Mouse (Mus musculus): ENCODE data around the gene Zbtb17. TPM values are rescaled to one million over a fixed set of nuclear protein-coding genes. Genes with fewer than 3 reads are reported as not detected.

Zbtb17 gene
- polyA plus RNA-seq, 1 experiment from 2014 or later: 34.8 TPM

DNA sequence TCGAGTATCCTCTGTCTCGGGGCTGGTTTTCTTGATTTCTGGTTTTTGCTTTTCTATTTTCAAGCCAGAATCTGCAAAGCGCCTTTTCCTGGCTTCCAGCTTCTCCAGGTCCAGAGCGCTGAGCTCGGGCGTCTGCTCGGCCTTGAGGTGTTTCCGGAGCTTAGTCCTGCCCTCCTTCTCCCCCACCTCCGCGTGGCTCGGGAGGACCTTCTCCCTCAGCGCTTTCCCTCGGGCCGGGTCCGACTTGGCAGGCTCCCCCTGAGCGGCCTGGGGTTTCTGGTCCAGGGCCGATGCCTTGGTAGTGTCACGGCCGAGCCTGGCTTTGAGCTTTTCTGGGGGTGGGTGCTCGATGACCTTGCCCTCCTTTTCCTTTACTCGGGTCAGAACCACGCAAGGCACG is 33.8 kb downstream of the Zbtb17 start:
- 87% methylated on average over 23 of the region's 23 CpGs for WGBS
- H3K9ac ChIP-seq (replicated peaks): no peak overlapping the region
- H3K4me2 ChIP-seq: no peak overlapping the region
- H3K9me3 ChIP-seq (replicated peaks): no peaks in the 10 kb centered on the region
- peaks cover 12% of the 10 kb centered on the region; the same call in 1 of the 2 replicates for H3K4me1 ChIP-seq
- H3K27ac ChIP-seq (replicated peaks): peak overlapping the region; percentile 76
- no peaks in the 10 kb centered on the region for H3K27me3 ChIP-seq (replicated peaks)
- H3K4me3 ChIP-seq (replicated peaks): no peak overlapping the region
- no peak for ATAC-seq (ENCODE audit: low FRiP score)
- peaks cover 96% of the 10 kb centered on the region for H3K36me3 ChIP-seq

DNA sequence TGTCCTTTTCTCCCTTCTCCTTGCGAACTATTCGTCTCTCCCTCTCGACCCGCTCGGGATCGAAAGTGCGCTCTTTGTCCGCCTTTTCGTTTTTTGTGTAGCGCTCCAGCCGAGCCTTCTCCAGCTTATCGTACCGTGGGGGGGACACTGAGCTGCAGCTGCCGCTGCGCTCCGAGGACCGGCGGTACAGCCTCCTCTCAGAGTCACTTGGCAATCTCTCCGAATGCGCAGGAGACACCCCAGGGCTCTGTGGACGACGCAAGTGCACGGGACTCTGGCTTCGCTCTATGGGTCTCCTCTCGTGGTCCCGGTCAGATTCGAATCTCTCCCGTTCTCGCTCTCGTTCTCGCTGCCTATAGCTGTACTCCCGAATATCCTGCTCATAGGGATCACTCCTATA is 34.3 kb downstream of the Zbtb17 start:
- peaks cover 96% of the 10 kb centered on the region for H3K36me3 ChIP-seq
- no peaks in the 10 kb centered on the region for H3K27me3 ChIP-seq (replicated peaks)
- no peak overlapping the region for H3K9ac ChIP-seq (replicated peaks)
- ATAC-seq (ENCODE audit: low FRiP score): no peak
- peak overlapping the region; percentile 76 for H3K27ac ChIP-seq (replicated peaks)
- no peak overlapping the region for H3K4me2 ChIP-seq
- WGBS: 93% methylated on average over 32 of the region's 32 CpGs
- peaks cover 12% of the 10 kb centered on the region; the same call in 1 of the 2 replicates for H3K4me1 ChIP-seq
- H3K9me3 ChIP-seq (replicated peaks): no peaks in the 10 kb centered on the region
- H3K4me3 ChIP-seq (replicated peaks): no peak overlapping the region

DNA sequence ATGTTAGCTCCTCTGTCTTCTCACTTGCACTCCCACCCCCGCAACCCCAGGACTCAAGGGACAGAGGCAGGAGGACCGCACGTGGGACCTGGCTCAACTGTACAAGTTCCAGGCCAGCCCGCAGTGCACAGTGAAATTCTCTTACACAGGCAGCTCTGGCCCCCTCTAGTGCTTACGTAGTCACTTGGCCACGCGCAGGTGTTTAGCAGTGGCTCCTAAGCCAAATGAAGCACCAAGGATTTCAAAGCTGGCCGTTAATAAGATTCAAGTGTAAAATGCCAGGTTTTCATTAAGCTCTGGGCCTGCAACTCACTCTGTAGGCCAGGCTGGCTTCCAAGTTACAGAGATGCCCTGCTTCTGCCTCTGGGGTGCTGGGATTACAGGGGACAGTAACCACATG is 35.0 kb downstream of the Zbtb17 start:
- Histone ChIP-seq H3K9me3 (replicated peaks) (no peaks in the 10 kb centered on the region), H3K9ac (replicated peaks) (no peak overlapping the region), H3K27me3 (replicated peaks) (no peaks in the 10 kb centered on the region), H3K27ac (replicated peaks) (no peak overlapping the region), H3K4me1 (peaks cover 12% of the 10 kb centered on the region; the same call in 1 of the 2 replicates), H3K4me3 (replicated peaks) (no peak overlapping the region), H3K36me3 (peaks cover 96% of the 10 kb centered on the region), H3K4me2 (no peak overlapping the region)
- WGBS: 87% methylated on average over 8 of the region's 8 CpGs
- ATAC-seq (ENCODE audit: low FRiP score): no peak

DNA sequence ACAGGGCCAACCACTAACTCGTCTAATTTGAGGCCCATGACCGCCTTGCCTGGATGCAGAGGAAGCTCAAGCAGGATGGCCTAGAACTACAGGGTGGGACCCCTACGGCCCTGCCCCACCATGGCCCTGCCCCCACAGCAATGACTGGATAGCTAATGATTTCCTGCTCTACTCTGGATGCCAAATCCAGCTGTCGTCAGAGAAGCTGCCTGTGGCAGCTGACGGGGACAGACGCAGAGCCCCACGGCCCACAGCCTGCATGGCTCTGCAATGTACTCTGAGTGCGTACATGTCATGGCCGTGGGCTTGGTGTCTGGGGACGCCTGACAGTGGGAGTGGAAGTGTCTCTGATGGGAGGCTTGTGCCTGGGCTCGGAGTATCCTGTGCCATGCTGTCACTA is 39.6 kb downstream of the Zbtb17 start:
- Histone ChIP-seq H3K27ac (replicated peaks) (no peak overlapping the region), H3K9me3 (replicated peaks) (no peaks in the 10 kb centered on the region), H3K4me1 (no peaks in the 10 kb centered on the region), H3K27me3 (replicated peaks) (no peaks in the 10 kb centered on the region), H3K4me3 (replicated peaks) (no peak overlapping the region), H3K4me2 (no peak overlapping the region), H3K36me3 (peaks cover 93% of the 10 kb centered on the region), H3K9ac (replicated peaks) (no peak overlapping the region)
- no peak for ATAC-seq (ENCODE audit: low FRiP score)
- WGBS: 85% methylated on average over 11 of the region's 11 CpGs

DNA sequence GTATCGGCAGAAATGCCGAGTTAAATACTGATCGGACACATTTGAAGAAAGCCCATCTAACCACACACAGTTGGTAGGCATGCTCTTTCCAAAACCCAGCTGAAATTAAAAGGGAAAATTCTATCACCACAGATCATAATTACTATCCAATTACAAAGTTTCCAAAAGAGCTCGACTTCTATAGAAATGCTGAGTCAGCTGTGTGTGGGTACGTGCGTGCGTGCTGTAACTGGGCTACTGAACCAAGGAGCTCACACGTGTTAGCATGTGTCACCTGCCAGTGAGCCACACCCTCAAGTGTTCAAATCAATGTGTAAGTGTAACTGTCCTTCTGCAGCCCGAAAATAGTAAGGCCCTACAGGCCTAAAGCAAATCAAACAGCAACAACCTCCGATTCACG is 43.1 kb downstream of the Zbtb17 start:
- H3K4me2 ChIP-seq: no peak overlapping the region
- no peak overlapping the region for H3K27ac ChIP-seq (replicated peaks)
- H3K9ac ChIP-seq (replicated peaks): no peak overlapping the region
- ATAC-seq (ENCODE audit: low FRiP score): no peak
- H3K9me3 ChIP-seq (replicated peaks): no peaks in the 10 kb centered on the region
- H3K4me3 ChIP-seq (replicated peaks): no peak overlapping the region
- H3K27me3 ChIP-seq (replicated peaks): no peaks in the 10 kb centered on the region
- 96% methylated on average over 11 of the region's 11 CpGs for WGBS
- peaks cover 97% of the 10 kb centered on the region for H3K36me3 ChIP-seq
- H3K4me1 ChIP-seq: no peaks in the 10 kb centered on the region

DNA sequence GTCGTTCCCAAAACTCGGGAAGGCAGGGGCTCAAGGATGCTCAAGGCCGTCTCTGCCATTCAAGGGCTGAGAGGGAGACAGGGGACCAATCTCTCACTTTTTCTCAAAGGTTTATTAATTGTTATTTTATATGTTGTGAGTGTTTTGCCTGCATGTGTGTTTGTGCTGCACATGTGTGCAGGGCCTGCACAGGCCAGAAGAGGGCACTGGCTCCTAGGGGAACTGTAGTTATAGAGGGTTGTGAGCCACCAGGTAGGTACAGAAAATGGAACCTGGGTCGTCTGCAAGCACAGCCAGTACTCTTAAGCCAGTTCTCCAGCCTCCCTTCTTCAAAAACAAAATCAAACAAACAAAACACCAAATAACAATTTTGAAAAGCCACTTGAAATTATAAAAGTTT is 44.2 kb downstream of the Zbtb17 start:
- no peak overlapping the region for H3K27ac ChIP-seq (replicated peaks)
- H3K4me3 ChIP-seq (replicated peaks): no peak overlapping the region
- ATAC-seq (ENCODE audit: low FRiP score): no peak
- H3K36me3 ChIP-seq: peaks cover 94% of the 10 kb centered on the region
- no peak overlapping the region for H3K4me2 ChIP-seq
- no peak overlapping the region for H3K9ac ChIP-seq (replicated peaks)
- H3K9me3 ChIP-seq (replicated peaks): no peaks in the 10 kb centered on the region
- no peaks in the 10 kb centered on the region for H3K27me3 ChIP-seq (replicated peaks)
- 90% methylated on average over 4 of the region's 4 CpGs for WGBS
- no peaks in the 10 kb centered on the region for H3K4me1 ChIP-seq

DNA sequence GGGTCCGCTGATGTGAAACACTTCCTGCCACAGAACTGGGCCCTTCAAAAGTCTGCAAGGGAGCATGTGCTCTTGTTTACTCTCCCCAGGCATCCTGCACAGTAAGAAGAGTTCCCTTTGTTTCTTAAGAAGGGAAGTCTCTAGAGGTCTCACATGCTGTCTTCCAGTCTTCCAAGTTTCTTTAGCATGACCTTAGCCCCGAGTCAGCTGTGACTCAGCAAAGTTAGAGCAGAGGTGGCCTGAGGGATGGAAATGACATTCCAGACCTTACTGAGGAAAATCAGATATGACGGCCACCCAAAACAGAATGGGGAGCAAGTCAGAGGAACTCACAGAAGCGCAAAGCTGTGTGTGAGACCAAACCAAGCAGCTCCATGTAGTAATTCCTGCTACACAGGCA is 56.2 kb downstream of the Zbtb17 start:
- H3K27me3 ChIP-seq (replicated peaks): no peaks in the 10 kb centered on the region
- no peak overlapping the region for H3K9ac ChIP-seq (replicated peaks)
- 0 out of 2 replicates have a peak, but pooled peaks cover 4% of the 10 kb centered on the region for H3K36me3 ChIP-seq
- H3K9me3 ChIP-seq (replicated peaks): no peaks in the 10 kb centered on the region
- H3K27ac ChIP-seq (replicated peaks): no peak overlapping the region
- H3K4me1 ChIP-seq: peaks cover 35% of the 10 kb centered on the region
- no peak overlapping the region for H3K4me2 ChIP-seq
- no peak for ATAC-seq (ENCODE audit: low FRiP score)
- no peak overlapping the region for H3K4me3 ChIP-seq (replicated peaks)
- 74% methylated on average over 4 of the region's 4 CpGs for whole genome bisulfite sequencing

DNA sequence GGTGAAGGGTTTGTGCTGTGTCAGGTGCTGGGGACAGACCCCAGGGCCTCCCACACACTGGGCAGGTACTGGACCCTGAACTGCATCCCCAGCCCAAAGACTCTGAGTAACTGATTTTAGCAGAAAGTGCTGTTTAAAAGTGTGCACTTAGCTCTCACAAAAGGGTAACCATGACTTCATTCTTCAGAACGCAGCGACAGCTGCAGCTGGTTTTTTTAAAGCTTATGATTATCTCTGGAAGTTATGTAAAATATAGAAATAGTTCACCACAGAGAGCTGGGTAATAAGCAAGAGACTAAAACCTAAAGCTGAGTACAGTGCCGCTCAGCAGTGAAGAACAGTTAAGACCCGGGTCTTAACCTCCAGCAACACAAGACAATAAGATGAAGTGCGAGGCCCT is 56.6 kb downstream of the Zbtb17 start:
- ATAC-seq (ENCODE audit: low FRiP score): no peak
- 0 out of 2 replicates have a peak, but pooled peaks cover 4% of the 10 kb centered on the region for H3K36me3 ChIP-seq
- no peaks in the 10 kb centered on the region for H3K27me3 ChIP-seq (replicated peaks)
- no peak overlapping the region for H3K27ac ChIP-seq (replicated peaks)
- no peak overlapping the region for H3K9ac ChIP-seq (replicated peaks)
- no peaks in the 10 kb centered on the region for H3K9me3 ChIP-seq (replicated peaks)
- 72% methylated on average over 5 of the region's 5 CpGs for WGBS
- H3K4me2 ChIP-seq: no peak overlapping the region
- H3K4me3 ChIP-seq (replicated peaks): no peak overlapping the region
- H3K4me1 ChIP-seq: peaks cover 35% of the 10 kb centered on the region

DNA sequence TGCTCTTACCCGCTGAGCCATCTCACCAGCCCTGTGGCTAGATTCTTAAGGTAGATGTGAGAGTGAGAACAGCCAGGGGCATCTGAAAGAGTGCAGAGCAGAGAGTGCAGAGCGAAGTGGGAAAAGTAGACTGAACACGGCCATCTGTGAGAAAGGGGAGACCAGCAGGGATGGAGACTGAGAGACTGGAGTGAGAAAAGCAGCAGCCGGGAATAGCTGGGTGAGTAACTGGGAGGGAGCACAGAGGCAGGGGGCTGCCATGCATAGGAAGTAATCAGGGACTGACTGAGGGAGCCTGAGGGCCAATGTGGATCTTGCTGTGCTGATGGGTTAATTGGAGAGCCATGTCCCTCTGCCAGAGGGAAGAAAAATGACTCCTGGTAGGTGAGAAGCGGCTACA is 58.3 kb downstream of the Zbtb17 start:
- Histone ChIP-seq H3K4me1 (peaks cover 49% of the 10 kb centered on the region), H3K27ac (replicated peaks) (no peak overlapping the region), H3K4me3 (replicated peaks) (no peak overlapping the region), H3K9ac (replicated peaks) (no peak overlapping the region), H3K9me3 (replicated peaks) (no peaks in the 10 kb centered on the region), H3K36me3 (0 out of 2 replicates have a peak, but pooled peaks cover 4% of the 10 kb centered on the region), H3K27me3 (replicated peaks) (no peaks in the 10 kb centered on the region), H3K4me2 (no peak overlapping the region)
- ATAC-seq (ENCODE audit: low FRiP score): no peak
- WGBS: 54% methylated on average over 5 of the region's 5 CpGs

DNA sequence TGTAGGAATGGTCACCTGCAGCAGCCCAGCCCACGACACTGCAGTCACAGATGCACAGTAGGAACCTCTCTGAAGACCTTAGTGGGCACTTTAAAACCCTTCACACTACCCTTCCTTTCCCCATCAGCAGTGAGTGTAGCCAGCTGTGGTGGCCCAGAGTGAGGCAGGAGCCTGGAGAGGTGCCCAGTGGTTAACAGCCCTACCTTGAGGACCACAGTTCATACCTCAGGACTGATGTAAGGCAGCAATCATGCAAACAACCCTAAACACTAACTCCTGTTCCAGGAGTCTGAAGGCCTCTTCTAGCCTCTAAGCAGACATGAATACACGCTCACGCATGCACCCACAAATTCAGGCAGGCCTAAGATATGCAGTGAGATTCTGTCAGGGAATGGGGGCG is 60.0 kb downstream of the Zbtb17 start:
- no peak overlapping the region for H3K4me3 ChIP-seq (replicated peaks)
- no peaks in the 10 kb centered on the region for H3K27me3 ChIP-seq (replicated peaks)
- peaks cover 44% of the 10 kb centered on the region for H3K4me1 ChIP-seq
- no peak overlapping the region for H3K9ac ChIP-seq (replicated peaks)
- WGBS: 82% methylated on average over 4 of the region's 4 CpGs
- no peak for ATAC-seq (ENCODE audit: low FRiP score)
- H3K4me2 ChIP-seq: no peak overlapping the region
- H3K9me3 ChIP-seq (replicated peaks): no peaks in the 10 kb centered on the region
- H3K27ac ChIP-seq (replicated peaks): 0 out of 2 replicates have a peak overlapping the region, but pooled peaks have one; percentile 5
- 0 out of 2 replicates have a peak, but pooled peaks cover 4% of the 10 kb centered on the region for H3K36me3 ChIP-seq

DNA sequence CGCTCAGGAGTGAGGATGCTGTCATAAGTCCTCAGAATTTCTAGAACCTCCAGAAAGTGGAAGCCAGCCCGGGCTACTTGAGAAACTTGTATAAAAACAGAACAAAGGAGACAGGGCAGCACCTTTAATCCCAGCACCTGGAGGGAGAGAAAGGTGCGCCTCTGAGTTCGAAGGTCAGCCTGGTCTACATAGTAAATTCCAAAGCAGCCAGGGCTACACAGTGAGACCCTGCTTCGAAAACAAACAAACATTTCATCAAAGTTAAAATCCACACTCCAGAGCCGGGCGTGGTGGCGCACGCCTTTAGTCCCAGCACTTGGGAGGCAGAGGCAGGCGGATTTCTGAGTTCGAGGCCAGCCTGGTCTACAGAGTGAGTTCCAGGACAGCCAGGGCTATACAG is 61.4 kb downstream of the Zbtb17 start:
- no peak overlapping the region for H3K4me3 ChIP-seq (replicated peaks)
- no peaks in the 10 kb centered on the region for H3K27me3 ChIP-seq (replicated peaks)
- H3K36me3 ChIP-seq: no peaks in the 10 kb centered on the region
- ATAC-seq (ENCODE audit: low FRiP score): no peak
- no peak overlapping the region for H3K9ac ChIP-seq (replicated peaks)
- WGBS: 95% methylated on average over 11 of the region's 11 CpGs
- H3K27ac ChIP-seq (replicated peaks): 0 out of 2 replicates have a peak overlapping the region, but pooled peaks have one; percentile 84
- H3K4me1 ChIP-seq: peaks cover 42% of the 10 kb centered on the region
- H3K4me2 ChIP-seq: no peak overlapping the region; the same call in 1 of the 2 replicates
- no peaks in the 10 kb centered on the region for H3K9me3 ChIP-seq (replicated peaks)

DNA sequence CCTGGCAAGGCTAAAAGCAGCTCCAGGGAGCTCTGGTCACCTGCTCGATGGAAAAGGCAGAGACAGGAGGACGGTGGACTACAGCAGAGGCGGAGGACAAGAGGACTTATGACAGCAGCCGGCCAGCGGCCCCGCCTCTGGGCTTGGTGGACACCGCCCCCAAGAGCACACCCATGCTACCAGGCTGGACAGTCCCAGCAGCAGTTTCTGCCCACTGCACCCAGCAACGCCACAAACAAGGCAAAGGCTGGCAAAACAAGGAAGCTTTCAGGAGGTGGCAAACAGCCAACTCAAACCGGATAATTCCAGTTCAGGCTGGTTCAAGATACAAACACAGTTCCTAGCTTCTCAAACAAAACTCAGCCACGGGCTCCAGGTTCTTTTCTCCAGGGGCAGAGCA is 61.9 kb downstream of the Zbtb17 start:
- Histone ChIP-seq H3K4me2 (peak overlapping the region; percentile 25; the same call in 1 of the 2 replicates), H3K4me3 (replicated peaks) (no peak overlapping the region), H3K27ac (replicated peaks) (peak overlapping the region; percentile 84), H3K36me3 (no peaks in the 10 kb centered on the region), H3K27me3 (replicated peaks) (no peaks in the 10 kb centered on the region), H3K9me3 (replicated peaks) (no peaks in the 10 kb centered on the region), H3K9ac (replicated peaks) (no peak overlapping the region), H3K4me1 (peaks cover 41% of the 10 kb centered on the region)
- peak; percentile 80 for ATAC-seq (ENCODE audit: low FRiP score)
- WGBS: 54% methylated on average over 10 of the region's 10 CpGs

Measured in neural tube, embryonic 15.5 days (tissue).